Mouse (Mus musculus): ENCODE measurements around the gene 1500011B03Rik.

DNA sequence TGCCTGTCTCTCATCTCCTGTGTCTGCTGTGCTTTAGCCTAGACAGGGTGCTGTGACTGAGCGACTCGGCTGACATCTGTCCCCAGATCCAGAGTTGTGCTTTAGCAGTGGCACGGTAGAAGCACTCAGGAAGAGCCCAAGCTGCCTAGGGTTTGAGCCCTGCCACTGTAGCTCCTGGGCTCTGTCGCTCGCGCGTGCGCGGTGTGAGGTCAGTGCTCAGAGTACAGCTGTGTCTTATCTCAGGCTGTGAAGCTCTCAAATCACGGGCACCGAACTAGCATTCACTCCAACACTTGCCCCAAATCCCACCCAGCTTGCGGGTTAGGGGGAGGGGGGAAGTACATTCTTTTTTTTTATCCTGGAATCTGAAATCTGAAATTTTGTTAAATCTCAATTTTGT is 13.6 kb upstream of the 1500011B03Rik start:
- TF ChIP-seq CTCF (IDR thresholded peaks at IDR 0.05; ENCODE audit: extremely low read depth, insufficient read length, insufficient replicate concordance, low read depth, low read length) = no peak
- TF ChIP-seq POLR2A (IDR thresholded peaks at IDR 0.05; ENCODE audit: low read depth, low read length) = no peak
